Mouse (Mus musculus) thymus, postnatal 36 days (tissue): ENCODE measurements at regions not wholly inside any gene's neighbourhood (a gene's known extent, or its start where the extent isn't known, plus 50 kb on each side); places are given as distances from the start of the nearest gene placed in this dataset.

Experiments used
- DNase-seq, 2 experiments: peaks; one replicate each; pipeline ENCODE4 v3.0.0; 2022; ENCODE audit warnings: mixed read lengths in 2 of 2

DNA sequence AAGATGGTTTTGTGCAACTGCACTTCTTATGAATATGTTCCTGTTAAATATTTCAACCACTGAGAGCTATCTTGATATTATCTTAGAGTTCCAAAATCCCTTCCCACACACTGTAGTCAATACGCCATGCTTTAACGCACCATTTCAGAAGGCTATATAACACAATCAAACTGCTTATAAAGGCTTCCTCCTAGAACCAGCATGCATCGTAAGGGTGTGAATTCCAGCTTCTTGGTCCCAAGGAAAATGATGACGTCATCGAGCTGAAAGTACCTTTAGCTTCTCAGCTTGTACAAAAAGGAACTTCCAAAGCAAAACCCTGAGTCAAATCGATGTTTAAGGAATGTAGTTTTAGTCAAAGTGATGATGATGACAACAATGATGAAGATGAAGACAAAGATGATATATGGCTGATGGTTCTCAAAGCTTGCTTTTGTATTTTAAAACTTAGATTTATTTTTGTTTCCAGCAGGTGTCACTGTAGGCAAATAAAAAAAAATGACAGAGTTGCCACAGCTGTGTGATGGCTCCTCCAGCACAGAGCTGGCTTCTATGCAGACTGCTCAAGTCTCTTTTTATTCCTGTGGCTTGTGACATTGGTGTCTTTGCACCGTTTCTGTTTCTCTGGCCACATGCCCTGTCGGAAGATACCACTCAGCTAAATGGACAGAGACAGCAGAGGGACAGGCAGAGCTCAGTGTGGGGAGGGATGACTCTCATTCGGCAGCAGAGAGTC lies 150.6 kb upstream of the Dnajc19 start:
- DNase-seq, result no peak

DNA sequence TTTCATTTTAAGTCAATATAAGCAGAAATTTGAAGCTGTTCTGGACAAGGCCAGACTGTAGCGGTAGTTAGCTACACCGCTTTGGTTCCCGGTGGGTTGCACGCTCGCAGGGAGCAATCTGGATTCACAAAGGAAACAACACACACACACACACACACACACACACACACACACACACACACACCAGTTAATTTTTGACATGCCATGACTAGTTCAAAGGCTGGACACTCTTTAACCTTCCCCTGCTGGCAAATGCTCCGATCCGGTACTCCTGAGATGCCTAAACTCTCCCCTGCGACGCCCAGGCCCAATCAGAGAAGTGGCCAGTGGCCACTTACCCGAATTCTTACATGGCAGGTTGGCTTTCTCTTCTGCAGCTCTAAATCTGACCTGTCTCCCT lies 141.2 kb upstream of the Dnajc19 start:
- no peak for DNase-seq

DNA sequence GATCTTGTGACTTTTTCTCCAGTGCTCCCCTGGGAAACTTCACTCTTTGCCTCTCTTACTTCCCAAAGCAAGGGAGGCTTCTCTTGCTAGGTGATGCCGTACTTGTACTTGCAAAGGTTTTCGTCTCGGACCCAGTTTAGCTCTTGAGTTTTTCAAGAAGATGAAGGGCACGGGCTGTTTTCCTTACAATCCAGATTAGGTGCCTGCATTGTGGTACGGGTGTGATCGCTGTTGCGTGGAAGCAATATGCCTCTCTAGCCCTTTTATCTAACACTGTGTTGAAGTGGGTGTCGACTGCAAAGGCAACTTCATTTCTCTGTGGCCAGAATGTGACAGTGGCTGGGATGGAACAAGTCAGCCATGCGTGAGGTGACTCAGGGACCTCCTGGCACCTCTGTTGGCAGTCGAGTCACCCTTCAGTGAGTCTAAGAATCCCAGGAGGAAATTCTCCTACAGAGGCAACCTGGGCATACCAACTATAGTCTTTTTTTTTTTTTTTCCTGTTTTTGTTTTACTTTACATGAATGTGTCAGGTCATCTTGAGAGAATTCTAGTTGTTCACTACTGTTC lies 138.7 kb upstream of the Dnajc19 start:
- DNase-seq, result no peak

DNA sequence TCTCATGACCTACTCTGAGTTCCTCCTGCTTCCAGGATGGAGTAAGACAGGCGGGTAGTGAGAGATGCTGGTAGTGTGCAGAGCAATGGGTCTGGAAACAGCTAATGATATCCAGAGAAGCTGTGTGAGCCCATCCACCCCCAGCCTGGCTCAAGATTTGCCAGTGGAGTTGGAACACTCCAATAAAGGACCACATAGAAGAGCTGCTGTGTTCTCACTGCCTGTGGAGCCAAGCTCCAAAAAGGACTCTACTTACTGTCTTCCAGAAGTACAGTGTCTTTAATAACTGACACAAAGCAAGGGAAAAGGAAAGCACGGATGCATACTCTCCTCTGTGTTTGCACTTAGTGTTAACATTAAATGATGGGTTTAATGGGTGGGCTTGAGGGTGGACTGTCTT lies 138.0 kb upstream of the Dnajc19 start:
- DNase-seq, result no peak

DNA sequence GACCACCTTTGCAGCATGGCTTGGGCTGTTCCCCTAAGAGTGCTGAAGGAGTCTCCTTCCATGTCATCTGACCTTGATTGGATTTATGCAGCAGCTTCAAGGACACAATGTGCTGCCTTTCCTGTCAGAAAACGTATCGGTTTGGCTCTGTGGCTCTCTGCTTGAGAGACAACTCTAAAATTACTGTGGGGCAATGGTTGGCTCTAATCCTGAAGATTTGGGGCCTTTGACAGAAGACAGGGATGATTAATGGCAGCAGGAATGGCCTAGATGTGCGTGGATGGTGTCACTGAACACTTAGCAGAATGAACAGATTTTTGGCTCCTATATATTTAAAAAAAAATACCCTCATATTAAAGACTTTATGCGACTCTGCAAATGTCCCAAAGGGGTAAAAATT lies 136.8 kb upstream of the Dnajc19 start:
- no peak for DNase-seq

DNA sequence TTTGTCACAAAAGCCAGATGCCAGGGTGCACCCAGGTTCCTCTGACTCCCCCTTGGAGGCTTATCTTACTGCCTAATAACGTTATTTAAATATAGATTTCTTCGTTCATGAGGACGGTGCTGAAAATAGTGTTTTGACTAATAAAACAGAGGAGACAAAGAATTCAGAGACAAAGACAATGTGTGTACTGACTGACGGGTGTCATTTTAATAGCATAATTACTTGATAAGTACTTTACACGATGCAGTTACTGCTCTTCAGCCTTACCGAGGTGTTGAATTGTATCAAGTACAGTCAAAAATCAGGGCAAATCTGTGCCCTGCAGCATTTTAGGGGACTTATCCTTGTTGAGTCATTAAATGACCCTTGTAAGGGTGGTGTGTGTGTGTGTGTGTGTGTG lies 133.1 kb upstream of the Dnajc19 start:
- DNase-seq, result no peak

DNA sequence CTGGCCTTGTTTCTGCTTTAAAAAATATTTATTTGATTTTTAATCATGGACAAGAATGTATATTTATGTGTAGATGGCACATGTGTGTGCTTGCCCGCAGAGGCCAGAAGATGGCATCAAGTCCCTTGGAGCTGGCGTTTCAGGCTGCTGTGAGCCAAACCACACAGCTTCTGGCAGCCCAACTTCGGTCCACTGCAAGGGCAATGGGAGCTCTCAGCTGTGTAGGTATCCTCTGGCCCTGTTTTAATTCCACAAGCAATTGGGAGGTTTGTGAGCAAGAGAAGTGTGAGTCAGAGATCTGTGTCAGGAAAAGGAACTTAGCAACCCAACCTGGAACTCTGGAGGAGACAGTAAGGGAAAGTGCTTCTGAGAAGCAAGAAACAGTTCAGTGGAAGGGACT lies 125.3 kb upstream of the Dnajc19 start:
- DNase-seq, result no peak

DNA sequence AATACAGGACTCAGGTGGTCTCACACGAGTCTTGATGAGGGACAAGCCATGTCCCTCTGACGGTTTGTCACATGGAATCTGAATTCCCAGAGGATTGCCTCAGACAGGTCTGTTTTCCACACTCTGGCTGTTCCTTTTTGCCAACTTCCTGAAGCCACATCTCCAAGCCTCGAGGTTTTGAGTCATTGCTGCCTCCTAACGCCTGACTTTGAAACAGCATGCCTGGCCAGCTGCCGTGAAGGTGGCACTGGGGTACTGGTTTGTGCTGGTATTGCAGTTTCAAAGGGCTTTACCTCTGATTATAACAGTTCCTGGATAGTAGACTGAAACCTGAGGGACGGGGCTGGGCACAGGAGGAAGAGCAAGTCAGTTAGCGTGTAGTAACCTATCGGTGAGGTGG lies 117.1 kb upstream of the Dnajc19 start:
- DNase-seq, result no peak

DNA sequence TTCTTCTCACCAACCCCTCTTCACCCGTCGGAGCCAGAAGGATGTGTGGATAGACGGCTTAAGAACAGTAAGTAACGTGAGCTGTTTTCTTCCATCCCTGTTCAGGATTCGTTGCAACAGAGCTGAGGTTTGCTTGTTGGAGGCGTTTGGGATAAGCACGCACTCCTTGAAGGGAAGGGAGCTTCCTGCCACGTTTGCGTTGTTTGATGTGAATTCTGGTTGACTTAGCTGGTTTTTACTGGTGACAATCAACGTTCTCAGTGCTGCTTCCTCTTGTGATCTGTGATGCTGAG lies 116.0 kb upstream of the Dnajc19 start:
- no peak for DNase-seq

DNA sequence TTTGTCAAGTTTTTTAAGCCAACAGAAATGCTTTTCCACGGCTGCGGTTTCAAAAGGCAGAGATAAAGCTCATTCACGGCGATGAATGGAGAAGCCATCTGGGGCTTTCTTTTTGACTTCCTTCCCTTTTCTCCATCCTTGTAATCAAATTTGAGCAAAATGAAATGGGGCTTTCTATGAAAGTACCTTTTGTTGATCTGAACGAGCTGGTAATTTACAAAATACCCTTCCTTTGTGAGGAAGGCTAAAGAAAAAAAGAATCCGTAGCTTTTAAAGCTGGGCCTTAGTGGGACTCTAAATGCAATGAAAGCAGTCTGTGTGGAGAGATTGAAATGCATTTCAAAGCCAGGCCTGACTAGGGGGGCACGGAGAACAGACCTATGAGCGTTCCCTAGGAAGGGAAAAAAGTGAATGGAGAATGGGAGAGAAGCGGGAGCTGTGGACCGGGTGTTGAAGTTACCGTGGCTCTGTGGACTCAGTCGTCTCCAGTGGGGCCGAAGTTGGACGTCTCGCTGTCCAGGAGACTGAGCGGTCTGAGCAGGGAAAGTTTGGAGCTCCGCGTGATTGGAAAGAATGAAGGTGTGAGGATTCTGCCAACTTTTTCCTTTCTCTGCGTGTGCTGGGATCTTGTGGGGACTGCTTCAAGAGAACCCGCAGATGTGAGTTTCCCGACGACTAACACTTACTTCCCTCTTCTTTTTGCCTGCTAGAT lies 115.5 kb upstream of the Dnajc19 start:
- DNase-seq, result no peak

DNA sequence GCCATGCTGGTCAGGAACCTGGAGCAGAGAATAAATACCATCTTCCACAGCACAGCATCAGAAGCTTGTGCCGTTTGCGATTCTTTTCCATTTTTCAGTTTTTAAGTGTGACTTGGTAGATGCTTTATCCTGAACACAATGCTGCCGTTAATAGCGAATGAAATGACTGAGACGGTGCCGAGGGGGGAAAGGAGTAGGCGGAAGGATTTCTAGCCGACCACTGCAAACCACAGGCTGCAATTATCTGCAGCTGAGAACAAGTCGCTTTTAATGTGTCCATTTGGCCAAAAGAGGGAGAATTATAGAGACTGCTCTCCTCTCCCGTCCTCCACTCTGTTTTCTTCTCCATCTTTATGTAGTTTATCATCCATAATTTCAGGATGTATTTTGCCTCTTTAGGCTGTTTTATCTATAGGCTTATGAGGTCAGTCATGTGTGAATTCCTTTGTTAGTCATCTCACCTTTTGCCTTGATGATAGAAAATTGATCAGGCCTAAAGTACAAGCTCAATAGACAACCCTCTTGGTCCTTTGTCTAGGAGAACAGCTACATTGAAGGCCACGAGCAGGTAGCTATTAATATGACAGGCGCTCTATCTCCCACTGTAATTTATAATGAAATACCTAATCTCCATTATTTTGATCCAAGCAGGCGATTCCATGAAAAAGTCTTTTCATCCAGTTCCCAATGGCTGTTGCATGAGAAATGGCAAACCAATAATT lies 114.8 kb upstream of the Dnajc19 start:
- no peak for DNase-seq

DNA sequence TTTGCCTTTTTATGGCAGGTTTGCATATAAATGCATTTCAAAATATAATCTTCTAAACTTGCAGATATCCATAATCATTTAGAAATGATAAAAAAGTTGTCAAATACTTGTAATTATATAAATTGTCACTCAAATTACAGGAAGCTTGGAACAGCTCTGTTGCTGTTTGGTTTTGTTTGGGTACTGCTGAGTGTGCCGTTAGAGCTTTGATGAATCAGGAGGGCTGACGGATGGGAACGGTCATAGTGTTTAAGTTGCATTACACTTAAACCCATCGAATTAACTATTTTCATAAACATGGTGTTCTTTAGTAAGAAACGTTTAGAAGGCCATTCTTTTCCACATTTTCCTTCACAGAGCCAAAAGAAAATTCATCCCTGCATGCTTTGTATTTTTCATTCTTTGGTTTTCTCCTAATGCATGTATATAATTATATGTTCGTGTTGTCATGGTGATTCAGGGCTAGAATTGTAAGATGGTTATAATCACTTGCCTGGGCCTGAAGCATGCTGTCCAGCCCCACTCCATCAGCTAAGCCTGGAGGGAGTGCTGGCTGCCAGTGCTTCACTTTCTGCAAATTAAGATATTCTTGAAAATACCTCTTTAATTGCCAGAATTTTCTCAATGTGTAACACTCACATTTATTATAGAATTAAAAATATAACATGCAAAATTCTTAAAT lies 92.4 kb upstream of the Dnajc19 start:
- no peak for DNase-seq

DNA sequence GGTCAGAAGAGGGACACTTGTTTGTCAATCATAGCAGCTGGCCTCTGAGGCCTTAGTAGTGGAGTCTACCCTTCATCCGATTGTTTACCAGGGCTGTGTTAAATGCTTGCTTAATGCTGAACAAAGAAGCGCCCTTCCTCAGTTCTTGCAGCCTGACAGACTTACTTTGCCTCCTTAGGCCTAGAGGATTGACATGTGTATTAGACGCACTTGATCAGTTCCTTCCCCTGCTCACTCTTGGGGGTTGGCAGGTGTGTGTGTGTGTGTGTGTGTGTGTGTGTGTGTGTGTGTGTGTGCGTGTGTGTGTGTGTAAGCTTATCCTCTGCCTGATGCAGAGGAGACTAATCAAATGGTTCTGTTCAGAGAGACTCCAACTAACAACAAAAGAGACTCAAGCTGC lies 91.8 kb upstream of the Dnajc19 start:
- DNase-seq, result no peak

DNA sequence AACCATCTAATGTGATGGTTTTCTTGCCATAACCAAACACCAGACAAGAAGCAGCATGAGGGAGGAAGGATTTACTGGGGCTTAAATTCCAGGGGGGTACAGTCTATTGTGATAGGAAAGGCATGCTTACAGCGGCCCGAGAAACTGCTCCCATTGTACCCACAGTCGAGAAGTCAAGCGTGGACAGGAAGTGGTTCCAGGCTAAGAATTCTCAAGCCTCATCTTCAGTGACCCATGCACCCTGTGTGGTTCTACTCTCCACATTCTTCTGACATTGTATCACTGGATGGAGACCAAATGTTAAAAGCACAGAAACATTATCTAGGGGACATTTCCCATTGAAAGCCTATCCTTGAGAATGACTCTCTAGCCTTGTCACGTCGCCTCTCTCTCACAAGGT lies 90.8 kb upstream of the Dnajc19 start:
- DNase-seq, result no peak

DNA sequence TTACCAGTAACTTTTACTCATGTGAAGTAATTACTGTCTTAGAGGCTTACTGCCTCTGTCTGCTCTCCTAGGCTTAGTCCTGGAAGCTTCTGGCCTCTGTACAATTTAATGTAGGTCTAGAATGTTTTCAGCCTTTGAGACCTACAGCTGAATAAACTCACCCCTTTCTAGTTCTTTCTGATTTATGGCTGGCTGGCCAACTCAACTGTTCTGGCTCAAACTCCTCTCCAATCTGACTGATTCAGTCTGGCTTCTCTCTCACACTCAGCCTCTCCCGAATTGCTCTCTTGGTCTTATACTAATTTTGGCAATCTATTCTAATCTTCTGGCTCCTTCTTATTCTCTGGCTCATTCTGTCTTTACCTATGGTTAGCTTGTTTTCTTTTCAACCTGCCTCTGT lies 87.0 kb upstream of the Dnajc19 start:
- DNase-seq, result no peak

DNA sequence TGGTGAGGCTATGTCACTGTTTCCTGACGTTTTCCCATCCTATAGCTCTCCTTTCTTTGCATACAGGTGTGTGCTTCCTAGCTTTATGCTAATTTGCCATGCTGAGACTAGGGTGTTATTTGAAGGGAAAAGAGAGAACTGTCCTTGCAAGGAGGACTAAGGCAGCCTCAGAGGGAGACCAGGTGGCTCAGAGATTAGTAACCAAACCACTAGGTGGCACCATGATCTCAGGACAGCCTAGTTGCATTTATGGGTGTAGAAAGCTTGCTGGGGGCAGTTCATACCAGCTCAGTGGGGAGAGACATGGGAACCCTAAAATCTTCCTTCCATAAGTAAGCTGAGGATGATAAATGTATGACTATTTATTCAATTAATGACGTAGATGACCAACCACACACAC lies 68.9 kb upstream of the Dnajc19 start:
- DNase-seq, result no peak

DNA sequence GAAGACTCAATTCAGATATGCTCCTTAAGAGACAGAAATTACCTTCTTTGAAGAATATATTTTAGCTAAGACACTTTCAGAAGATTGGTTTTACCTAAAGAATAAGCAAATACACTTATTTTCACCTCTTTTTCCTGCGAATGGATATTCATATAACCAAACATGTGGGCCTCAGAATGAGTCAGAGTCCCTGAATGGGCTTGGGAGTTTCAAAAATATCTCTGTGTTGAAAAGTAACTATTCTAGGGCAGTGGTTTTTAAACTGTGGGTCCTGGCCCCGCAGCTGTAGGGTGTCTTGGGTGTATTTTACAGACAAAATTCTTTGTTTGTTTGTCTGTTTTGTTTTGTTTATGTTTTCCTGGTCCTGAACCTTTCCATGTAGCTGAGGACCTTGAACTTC lies 62.5 kb upstream of the Dnajc19 start:
- DNase-seq, result no peak

DNA sequence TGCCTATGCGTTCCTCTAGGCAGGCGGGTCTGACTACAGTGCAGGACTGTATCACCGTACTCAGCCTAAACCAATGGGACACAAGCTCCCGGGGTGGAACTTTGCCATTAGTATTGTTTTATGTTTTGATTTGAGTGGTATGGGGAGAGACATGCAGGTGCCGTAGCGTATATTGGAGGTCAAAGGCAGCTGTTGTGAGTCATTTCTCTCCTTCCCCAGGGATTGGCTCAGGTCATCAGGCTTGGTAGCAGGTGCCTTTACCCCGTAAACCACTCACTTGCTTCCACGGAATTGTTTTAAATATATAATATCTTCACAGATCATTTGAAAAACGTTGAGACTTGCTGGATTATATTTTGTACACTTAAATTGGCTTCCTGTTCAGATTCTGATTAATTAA lies 58.1 kb upstream of the Dnajc19 start:
- no peak for DNase-seq

DNA sequence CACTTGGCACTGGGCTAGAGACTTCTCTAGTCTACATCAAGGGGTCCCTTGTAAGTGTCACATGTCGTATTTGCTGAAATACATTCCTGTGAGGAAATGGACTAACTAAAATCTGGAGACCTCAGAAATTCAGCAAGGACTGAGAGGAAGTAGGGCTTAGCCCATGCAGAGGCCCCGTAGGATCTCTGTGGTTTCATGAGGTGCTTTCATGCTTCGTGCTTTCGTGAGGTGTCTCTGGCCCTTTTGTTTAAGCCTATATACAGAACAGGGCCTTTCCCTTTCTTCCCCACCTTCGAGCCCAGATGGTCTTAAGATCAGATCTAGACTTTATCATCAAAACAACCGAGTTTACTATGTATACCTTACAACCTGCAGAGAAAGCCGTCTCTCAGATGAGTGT lies 56.9 kb upstream of the Dnajc19 start:
- no peak for DNase-seq

DNA sequence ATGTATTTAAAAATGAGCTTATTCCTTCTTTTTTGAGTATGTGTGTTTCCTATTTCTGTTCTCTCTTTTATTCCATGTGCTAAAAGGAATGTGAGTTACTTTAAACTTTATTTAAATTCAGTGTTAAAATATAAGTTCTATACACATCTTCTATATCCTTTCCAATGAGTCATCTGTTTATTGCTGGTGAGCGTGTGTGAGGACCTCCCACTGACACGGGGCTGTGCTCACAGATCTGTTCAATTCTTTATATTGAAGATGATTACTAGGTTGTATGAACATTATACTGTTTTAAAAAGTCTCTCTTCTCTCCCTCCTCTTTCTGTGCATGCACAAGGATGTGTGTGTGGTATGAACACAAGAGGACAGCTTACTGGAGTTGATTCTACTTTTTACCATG lies 55.3 kb upstream of the Dnajc19 start:
- DNase-seq, result no peak
